Mouse (Mus musculus): ENCODE data around the gene Shank2. TPM values are rescaled to one million over a fixed set of nuclear protein-coding genes. Genes with fewer than 3 reads are reported as not detected.

Shank2 gene
- polyA plus RNA-seq, 3 experiments from 2014 or later, result not detected

GRCm38 (mm10) chr7:144174329-144174728 is 172.6 kb downstream of the Shank2 start:
- ATAC-seq, result no peak

GRCm38 (mm10) chr7:144175025-144175424 is 173.3 kb downstream of the Shank2 start:
- no peak for ATAC-seq

- ATAC-seq, result no peak
These were observed 173.9 kb downstream of the Shank2 start for GRCm38 (mm10) chr7:144175481-144176233.

GRCm38 (mm10) chr7:144176234-144176730 is 174.6 kb downstream of the Shank2 start:
- no peak for ATAC-seq

GRCm38 (mm10) chr7:144179436-144179835 is 177.7 kb downstream of the Shank2 start:
- no peak for ATAC-seq

- ATAC-seq, result no peak
These were observed 179.2 kb downstream of the Shank2 start for GRCm38 (mm10) chr7:144180885-144181284.

GRCm38 (mm10) chr7:144187869-144188430 is 186.2 kb downstream of the Shank2 start:
- no peak for ATAC-seq

- ATAC-seq, result no peak
These were observed 187.7 kb downstream of the Shank2 start for GRCm38 (mm10) chr7:144189446-144189845.

- ATAC-seq, result no peak
These were observed 196.8 kb downstream of the Shank2 start for GRCm38 (mm10) chr7:144198491-144198890.

- ATAC-seq, result no peak
These were observed 200.4 kb downstream of the Shank2 start for GRCm38 (mm10) chr7:144202017-144202682.

- no peak for ATAC-seq
These were observed 202.6 kb downstream of the Shank2 start for GRCm38 (mm10) chr7:144204290-144204689.

- no peak for ATAC-seq
These were observed 203.4 kb downstream of the Shank2 start for GRCm38 (mm10) chr7:144205161-144205560.

- ATAC-seq, result no peak
These were observed 204.1 kb downstream of the Shank2 start for GRCm38 (mm10) chr7:144205837-144206236.

- ATAC-seq, result no peak
These were observed 204.5 kb downstream of the Shank2 start for GRCm38 (mm10) chr7:144206254-144206653.

- ATAC-seq, result no peak
These were observed 205.4 kb downstream of the Shank2 start for GRCm38 (mm10) chr7:144207100-144207499.

GRCm38 (mm10) chr7:144207849-144208248 is 206.1 kb downstream of the Shank2 start:
- ATAC-seq, result no peak

- ATAC-seq, result no peak
These were observed 206.9 kb downstream of the Shank2 start for GRCm38 (mm10) chr7:144208628-144209027.

GRCm38 (mm10) chr7:144210526-144210925 is 208.8 kb downstream of the Shank2 start:
- no peak for ATAC-seq

- no peak for ATAC-seq
These were observed 211.0 kb downstream of the Shank2 start for GRCm38 (mm10) chr7:144212694-144213093.

GRCm38 (mm10) chr7:144217192-144217591 is 215.5 kb downstream of the Shank2 start:
- ATAC-seq, result no peak

GRCm38 (mm10) chr7:144228683-144229082 is 227.0 kb downstream of the Shank2 start:
- no peak for ATAC-seq

GRCm38 (mm10) chr7:144229421-144229820 is 227.7 kb downstream of the Shank2 start:
- no peak for ATAC-seq

- ATAC-seq, result no peak
These were observed 230.5 kb downstream of the Shank2 start for GRCm38 (mm10) chr7:144232132-144232706.

Measured in inflammation-experienced regulatory T-cells, adult 6 months (primary cell).